Mouse (Mus musculus) left cerebral cortex, adult 2 months (tissue): ENCODE results near the gene Sfmbt2. TPM values are rescaled to one million over a fixed set of nuclear protein-coding genes. Genes with fewer than 3 reads are reported as not detected.
"Not testable (repeated sequence)": the region's sequence is repeated elsewhere in the genome, so short reads cannot be mapped to it uniquely, and the experiment has no call there.

Source experiments
- DNase-seq, 2 experiments: peaks; one replicate each; pipeline ENCODE4 v3.0.0; 2021 to 2022; ENCODE audit warnings: low spot score in 2 of 2, mixed read lengths in 1 of 2; ENCODE audit errors: extremely low spot score in 1 of 2
- H3K27ac ChIP-seq: fragments of 200-600 bp; 2 replicates; pipeline ENCODE4 v1.8.1; 2022
- H3K4me3 ChIP-seq: fragments of 200-600 bp; 2 replicates; pipeline ENCODE4 v1.8.1; 2022
- CTCF ChIP-seq: fragments of 200-600 bp; IDR thresholded peaks from 2 replicates; pipeline ENCODE4 v1.8.1; 2022; ENCODE audit warnings: antibody characterized with exemption, mild to moderate bottlenecking, moderate library complexity
- intact Hi-C: fragments of 180-260 bp; cut with DNase I; formaldehyde crosslinking; loops from one replicate; pipeline ENCODE4 v1.15.1; 2025
- long read RNA-seq, 2 experiments: library from polyadenylated mRNA; stranded (forward); transcript quantifications; one replicate each; pipeline ENCODE4 v2.0.0; 2021; ENCODE audit warnings: borderline mapping rate in 2 of 2
- total RNA-seq, 2 experiments: library from RNA; stranded (reverse); gene quantifications; 2 replicates each; pipeline ENCODE4 v1.2.3; 2021

The Sfmbt2 gene
- 1 to 10 TPM; 3.4 to 3.7 TPM for total RNA-seq
- long read RNA-seq, experiment 1: 0 reads
- long read RNA-seq, experiment 2, partial matches to known transcripts: 0 of 1 reads
- long read RNA-seq, experiment 2, other reads (novel, unspliced or antisense): 1 of 1 reads

DNA sequence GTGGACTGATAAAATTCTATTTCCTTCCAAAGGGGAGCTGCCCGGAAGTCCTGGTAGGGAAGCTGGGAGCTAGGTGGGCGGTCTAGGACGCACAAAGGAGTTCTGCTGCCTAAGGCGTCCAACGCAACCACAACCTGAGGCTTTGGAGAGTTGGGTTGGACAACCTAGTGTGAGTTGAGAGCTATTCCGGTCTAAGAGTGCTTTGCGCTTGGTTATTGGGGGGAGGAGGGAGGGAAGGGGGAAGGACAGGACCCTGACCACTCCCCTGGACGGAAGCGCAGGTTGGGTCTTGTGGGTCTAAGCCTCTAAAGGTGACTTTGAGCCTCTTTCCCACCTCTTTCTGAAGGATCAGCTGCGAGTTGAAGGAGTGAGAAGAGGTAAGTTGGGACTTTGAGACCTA, at the start of gene Sfmbt2:
Gene Sfmbt2, plus strand, starts transcription at position 335 of the 400 bp plus-strand sequence.
- Histone ChIP-seq H3K27ac (no peak within 1 kb of the TSS), H3K4me3 (no peak within 1 kb of the TSS)
- intact Hi-C loops: loop anchor here (5.0 to 10.0 kb wide), 2 partner anchors 385 to 493 kb away; no protein-coding TSS in a partner anchor
- no peak for DNase-seq
- no peak for TF ChIP-seq CTCF

DNA sequence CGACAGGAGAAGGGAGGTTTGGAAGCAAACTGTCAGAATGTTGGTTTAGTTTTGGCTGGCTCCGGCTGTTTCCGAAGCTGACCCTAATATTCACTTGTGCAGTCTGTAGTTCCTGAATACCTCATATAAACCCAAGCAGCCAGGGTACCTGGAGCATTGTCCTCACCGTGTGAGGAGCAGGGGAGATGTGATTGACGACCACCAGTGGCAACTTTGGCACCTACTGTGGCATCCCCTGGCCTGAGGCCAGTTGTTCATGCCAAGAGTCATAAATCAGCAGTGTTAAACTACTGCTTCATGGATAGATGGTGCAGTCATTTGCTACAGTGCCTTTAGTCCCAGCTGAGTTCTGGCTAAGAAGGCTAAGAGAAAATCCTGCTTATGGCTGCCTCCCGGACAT, 49.2 kb upstream of the Sfmbt2 start:
- no peak for DNase-seq
- intact Hi-C loops: no loop called here
- Histone ChIP-seq H3K27ac (no peak overlapping the region), H3K4me3 (no peak overlapping the region)
- no peak for TF ChIP-seq CTCF

DNA sequence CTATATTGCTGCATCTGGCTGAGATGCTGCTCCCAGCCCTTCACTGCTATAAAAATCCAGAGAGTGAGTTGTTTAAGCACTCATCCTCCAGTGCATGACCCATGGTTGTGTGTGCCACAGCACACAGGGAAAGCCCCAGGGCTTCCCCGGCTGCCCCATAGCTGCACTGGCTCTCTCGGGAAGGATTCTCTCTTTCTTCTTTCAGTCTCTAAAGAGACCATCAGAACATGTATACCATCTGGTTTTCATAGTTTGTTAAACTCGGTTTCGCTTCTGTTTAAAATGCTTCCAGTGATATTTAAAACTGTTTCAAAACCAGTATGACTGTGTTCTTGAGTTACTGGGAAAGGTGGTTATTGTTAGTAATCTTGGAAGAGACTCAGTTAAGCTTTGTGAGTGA, 47.1 kb upstream of the Sfmbt2 start:
- intact Hi-C loops: no loop called here
- no peak for TF ChIP-seq CTCF

DNA sequence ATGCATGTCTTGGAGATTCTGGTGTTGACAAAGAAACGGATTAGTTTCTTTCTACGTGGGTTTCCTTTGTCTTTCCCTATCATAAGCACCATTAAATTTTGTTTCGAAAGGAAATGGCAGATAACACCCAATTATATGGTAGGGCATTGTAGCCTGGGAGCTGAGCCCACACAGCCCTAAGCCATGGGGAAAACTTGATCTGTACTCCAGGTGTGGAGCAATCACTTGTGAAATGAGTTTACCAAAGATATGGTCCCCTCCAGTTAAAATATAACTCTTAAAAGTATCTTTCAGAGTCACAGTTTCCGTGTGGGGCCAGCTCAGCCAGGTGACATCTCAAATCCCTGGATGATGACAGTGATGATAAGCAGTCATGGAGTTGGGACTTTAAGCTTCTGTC, 45.3 kb upstream of the Sfmbt2 start:
- H3K4me3 ChIP-seq: no peak overlapping the region
- DNase-seq: no peak
- no peak for TF ChIP-seq CTCF
- no peak overlapping the region for H3K27ac ChIP-seq
- intact Hi-C loops: no loop called here

More for the DNA sequence above, 47.1 kb upstream of the Sfmbt2 start:
- Histone ChIP-seq H3K27ac (no peak overlapping the region), H3K4me3 (no peak overlapping the region)
- DNase-seq: no peak

DNA sequence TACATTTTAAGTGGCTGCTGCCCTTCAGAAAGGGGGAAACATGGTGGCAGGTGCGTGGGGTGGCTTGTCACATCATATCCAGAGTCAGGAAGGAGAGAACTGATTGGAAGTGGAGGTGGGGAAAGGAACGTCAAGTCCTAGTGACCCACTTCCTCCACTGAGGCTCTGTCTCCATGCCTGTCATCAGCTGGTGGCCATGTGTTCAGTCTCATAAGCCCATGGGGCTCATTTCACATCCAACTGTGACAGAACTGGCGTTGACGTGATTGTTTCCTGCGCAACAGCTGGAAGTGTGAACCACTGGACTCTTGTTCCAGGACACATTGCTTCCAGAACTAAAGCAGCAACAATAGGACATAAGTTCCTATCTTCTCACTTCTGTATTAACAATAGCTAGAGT, 40.1 kb upstream of the Sfmbt2 start:
- H3K27ac ChIP-seq: no peak overlapping the region
- intact Hi-C loops: no loop called here
- no peak overlapping the region for H3K4me3 ChIP-seq
- no peak for DNase-seq
- TF ChIP-seq CTCF: no peak

DNA sequence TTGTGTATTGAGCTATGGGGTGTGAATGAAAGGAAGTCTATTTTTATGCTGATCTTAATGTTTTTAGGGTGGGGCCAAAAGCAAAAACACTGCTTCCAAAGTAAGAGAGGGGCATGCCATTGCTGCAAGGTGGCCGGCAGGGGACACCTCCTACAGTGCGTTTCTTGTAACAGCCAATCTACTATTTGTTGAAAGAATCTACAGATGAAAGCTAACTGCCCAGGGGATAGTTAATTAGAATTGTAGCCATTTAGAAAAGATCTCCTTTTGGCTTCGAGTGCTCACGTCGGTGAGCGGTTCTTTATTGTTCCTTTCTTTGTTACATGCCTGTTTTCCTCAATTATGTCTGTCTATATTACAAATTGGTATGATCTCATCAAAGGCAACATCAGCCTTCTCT, 36.0 kb upstream of the Sfmbt2 start:
- no peak for TF ChIP-seq CTCF
- Histone ChIP-seq H3K27ac (no peak overlapping the region), H3K4me3 (no peak overlapping the region)
- intact Hi-C loops: no loop called here
- no peak for DNase-seq

DNA sequence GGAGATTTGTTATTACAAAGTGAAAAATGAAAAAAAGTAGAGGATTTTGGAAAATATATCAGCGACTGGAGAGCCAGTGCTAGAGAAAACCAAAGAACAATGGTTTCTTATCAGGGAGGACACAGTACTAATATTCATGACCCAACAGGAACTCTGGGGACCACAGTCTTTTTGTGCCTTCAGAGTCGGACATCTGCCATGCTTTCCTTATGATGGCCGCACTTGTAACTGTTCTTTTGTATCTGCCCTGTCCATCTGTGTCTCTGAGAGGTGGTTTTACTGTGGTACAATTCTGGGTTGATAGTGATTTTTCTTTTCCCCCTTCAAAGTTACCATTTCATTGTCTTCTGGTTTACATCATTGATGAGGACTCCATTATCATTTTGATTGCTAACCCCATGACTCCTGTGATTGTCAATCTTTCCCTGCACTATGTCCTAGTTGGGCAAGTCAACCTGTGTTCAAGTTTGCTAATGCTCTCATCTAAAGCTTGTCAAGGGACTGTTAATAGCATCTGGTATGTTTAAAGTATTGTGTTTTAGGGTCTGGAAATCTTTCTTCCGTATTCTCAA, 35.2 kb upstream of the Sfmbt2 start:
- no peak overlapping the region for H3K27ac ChIP-seq
- DNase-seq: no peak
- no peak for TF ChIP-seq CTCF
- intact Hi-C loops: no loop called here
- no peak overlapping the region for H3K4me3 ChIP-seq

DNA sequence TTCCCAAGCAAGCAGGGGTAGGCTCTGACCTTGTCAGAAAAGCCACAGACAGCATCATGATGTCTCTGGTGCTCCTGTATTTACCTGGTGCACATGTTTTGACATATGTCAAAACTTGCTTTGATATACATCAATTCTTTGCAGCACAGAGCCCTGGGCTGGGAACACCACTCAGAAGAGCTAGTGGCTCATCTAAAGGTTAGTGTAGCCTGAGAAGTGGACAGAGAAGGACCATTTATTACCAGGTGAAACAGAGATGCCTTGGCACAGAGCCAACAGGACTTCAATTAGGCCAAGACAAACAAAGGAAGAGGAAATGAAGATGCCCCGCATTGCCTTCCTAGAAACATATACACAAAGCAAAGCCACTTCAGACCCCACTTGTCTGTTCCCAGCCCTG, 30.3 kb upstream of the Sfmbt2 start:
- DNase-seq: no peak
- Histone ChIP-seq H3K4me3 (no peak overlapping the region), H3K27ac (no peak overlapping the region)
- intact Hi-C loops: no loop called here
- TF ChIP-seq CTCF: no peak

DNA sequence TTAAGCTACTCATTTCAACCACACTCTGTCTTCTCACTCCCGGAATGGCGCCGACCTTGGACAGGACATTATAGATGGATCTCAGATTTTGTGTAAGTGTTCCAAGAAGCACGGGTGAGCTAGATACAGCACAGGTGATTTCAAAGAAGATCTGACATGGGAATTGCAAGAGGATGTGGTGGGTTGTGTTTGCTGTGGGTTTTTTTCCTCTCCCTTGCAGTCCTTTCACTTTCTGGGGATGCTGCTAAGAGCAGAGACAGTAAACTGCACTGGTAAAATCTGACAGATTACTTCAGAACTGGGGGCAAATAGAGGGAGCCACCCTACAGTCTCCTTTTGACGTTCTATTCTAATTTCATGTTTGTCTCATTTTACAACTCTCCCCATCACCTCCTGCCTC, 26.8 kb upstream of the Sfmbt2 start:
- H3K27ac ChIP-seq: no peak overlapping the region
- TF ChIP-seq CTCF: no peak
- H3K4me3 ChIP-seq: no peak overlapping the region
- intact Hi-C loops: no loop called here
- DNase-seq: no peak

DNA sequence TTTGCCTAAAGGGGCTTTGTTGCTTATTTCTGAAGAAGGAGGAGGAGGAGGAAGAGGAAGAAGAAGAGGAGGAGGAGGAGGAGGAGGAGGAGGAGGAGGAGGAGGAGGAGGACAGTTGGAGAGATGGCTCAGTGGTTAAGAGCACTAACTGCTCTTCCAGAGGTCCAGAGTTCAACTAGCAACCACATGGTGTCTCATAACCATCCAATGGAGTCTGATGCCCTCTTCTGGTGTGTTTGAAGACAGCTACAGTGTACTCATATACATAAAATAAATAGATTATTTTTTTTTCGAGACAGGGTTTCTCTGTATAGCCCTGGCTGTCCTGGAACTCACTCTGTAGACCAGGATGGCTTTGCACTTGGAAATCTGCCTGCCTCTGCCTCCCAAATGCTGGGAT, 26.2 kb upstream of the Sfmbt2 start:
- DNase-seq, H3K4me3 ChIP-seq, intact Hi-C loops, H3K27ac ChIP-seq: not testable (repeated sequence)

DNA sequence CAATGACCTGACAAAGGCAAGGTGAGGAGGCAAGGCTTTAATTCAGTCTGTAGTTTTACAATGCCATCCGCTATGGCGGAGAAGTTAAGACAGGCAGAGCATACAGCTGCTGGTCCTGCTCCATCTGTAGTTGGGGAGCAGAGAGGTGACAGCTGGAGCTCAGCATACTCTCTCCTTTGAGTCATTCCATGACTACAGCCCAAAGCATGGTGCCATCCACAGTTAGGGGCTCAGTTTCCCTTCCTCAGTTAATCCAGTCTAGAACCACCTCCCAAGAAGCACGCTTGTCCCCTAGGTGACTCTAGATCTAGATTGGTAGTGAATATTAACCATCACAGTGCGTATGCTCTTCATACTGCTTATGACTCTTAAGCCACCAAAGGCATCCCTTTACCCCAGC, 23.1 kb upstream of the Sfmbt2 start:
- no peak overlapping the region for H3K4me3 ChIP-seq
- no peak for TF ChIP-seq CTCF
- intact Hi-C loops: no loop called here
- no peak for DNase-seq
- H3K27ac ChIP-seq: no peak overlapping the region

DNA sequence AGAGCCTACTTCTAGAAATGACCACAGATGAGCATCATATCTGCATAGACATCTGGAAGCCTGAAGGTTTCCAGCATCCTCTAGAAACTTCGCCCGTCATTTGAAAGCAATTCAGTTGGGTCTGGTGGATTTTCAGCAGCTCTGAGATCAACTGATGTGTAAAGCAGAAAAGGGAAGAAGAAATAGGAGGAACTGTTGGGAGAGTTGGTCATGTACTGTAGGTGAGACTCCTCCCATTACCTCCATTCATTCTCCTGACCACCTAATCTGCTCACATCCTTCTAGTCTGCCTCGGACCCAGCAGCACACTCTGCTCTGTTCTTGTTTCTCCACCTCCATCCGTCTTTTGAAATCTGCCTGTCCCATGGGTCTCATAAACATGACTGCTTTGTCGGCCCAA, 22.3 kb upstream of the Sfmbt2 start:
- intact Hi-C loops: no loop called here
- Histone ChIP-seq H3K4me3 (no peak overlapping the region), H3K27ac (no peak overlapping the region)
- TF ChIP-seq CTCF: no peak
- DNase-seq: no peak

DNA sequence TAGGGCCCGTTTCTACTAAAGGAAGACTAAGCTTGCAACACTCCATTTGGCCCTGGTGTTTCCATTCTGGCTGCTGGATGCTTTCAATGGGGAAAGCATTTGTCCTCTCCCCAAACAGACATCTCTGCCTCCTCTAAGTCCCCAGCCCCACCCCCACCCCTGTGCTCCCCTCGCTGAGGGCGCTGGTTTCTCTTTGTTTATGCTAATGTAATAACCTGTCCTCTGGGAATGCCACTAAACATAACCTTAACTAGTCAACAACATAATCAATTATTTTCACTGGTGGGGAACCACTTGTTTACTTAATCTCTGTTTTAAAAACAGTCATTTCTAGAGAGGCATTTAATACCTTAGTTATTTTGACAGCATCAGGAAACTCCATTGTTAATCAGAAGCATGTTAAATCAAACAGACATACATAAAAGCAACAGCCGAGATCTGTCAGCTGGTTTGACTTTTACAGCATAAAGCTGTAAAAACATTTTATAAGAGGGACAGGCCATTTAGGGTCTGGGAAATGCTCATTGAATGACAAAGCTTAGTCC, 20.0 kb upstream of the Sfmbt2 start:
- H3K4me3 ChIP-seq: no peak overlapping the region
- TF ChIP-seq CTCF: no peak

More for the DNA sequence above, 20.0 kb upstream of the Sfmbt2 start:
- no peak overlapping the region for H3K27ac ChIP-seq
- DNase-seq: no peak
- intact Hi-C loops: no loop called here
